ENCODE assay signal across 25 mouse cellular contexts in the genomic region with DNA sequence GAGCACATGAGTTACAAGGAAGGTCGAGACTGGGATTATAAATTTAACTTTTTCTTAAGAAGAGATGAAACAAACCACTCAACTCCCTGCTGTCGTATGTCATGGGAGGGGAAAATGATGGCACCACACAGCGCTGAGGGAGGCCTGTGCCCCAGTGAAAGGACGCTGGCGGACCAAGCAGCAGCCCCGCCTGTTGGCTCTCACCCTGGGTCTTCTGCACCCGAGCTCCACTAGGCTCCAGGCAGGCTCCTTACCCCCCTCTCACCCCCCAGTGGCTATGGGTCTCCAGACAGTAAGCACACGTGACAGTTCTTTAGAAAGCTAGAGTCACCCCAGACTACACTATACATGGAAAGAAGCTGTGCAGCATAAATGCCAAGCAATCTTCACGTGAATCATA.
"Had no signal": no experiment of that assay in that cellular context is flagged by ENCODE, and none has a peak within 500 bp of the region (broad histone marks: within the 10 kb centered on the region; RNA-seq: fewer than 3 reads in every experiment).

No protein-coding gene starts in this region.

- H3K27ac ChIP-seq: hindbrain, postnatal 0 days; layer of hippocampus, adult 2 months; limb, embryonic 10.5 days; limb, embryonic 13.5 days; liver, embryonic 12.5 days; liver, embryonic 15.5 days; lung, embryonic 15.5 days; midbrain, embryonic 12.5 days had no signal

- H3K36me3 ChIP-seq: limb, embryonic 10.5 days; liver, embryonic 15.5 days; lung, embryonic 15.5 days; midbrain, embryonic 12.5 days had no signal

- ATAC-seq: hindbrain, postnatal 0 days; inflammation-experienced regulatory T-cells, adult 6 months; intestine, embryonic 16.5 days; liver, embryonic 12.5 days; midbrain, embryonic 16.5 days had no signal

- DNase-seq: kidney, adult 9 months; layer of hippocampus, adult 9-11 months; liver; lung, adult 18-20 months; lung, postnatal 10 days; lung, postnatal 36 days; right cerebral cortex, adult 18-20 months; right cerebral cortex, postnatal 14 days; right cerebral cortex, postnatal 4 days; thymus, adult 2 months; thymus, postnatal 14 days; thymus, postnatal 4 days had no signal

- H3K4me3 ChIP-seq: layer of hippocampus, adult 2 months; limb, embryonic 10.5 days; limb, embryonic 13.5 days; liver, embryonic 12.5 days; liver, embryonic 15.5 days; lung, embryonic 15.5 days; megakaryocyte, embryonic 14.5 days; midbrain, embryonic 12.5 days; myocyte had no signal

- H3K27me3 ChIP-seq: limb, embryonic 13.5 days; liver, embryonic 12.5 days; liver, embryonic 15.5 days; lung, embryonic 15.5 days; megakaryocyte, embryonic 14.5 days; midbrain, embryonic 12.5 days had no signal

- H3K4me2 ChIP-seq: limb, embryonic 13.5 days; liver, embryonic 12.5 days; liver, embryonic 15.5 days; lung, embryonic 15.5 days; midbrain, embryonic 12.5 days had no signal

- H3K9me3 ChIP-seq: limb, embryonic 10.5 days; limb, embryonic 13.5 days; liver, embryonic 12.5 days; liver, embryonic 15.5 days; lung, embryonic 15.5 days; megakaryocyte, embryonic 14.5 days; midbrain, embryonic 12.5 days had no signal

- H3K9ac ChIP-seq: limb, embryonic 13.5 days; liver, embryonic 12.5 days; liver, embryonic 15.5 days; lung, embryonic 15.5 days; midbrain, embryonic 12.5 days had no signal

- H3K4me1 ChIP-seq: liver, embryonic 12.5 days; liver, embryonic 15.5 days; lung, embryonic 15.5 days had no signal
